Mouse (Mus musculus) cerebellum, adult 9-11 months (tissue): ENCODE measurements around the gene Srcin1.

ENCODE experiments used
- DNase-seq: peaks from one replicate; pipeline ENCODE4 v3.0.0; 2022

Gene Srcin1

GRCm38 (mm10) chr11:97548757-97549156 is 27.2 kb downstream of the Srcin1 start:
- no peak for DNase-seq

DNA sequence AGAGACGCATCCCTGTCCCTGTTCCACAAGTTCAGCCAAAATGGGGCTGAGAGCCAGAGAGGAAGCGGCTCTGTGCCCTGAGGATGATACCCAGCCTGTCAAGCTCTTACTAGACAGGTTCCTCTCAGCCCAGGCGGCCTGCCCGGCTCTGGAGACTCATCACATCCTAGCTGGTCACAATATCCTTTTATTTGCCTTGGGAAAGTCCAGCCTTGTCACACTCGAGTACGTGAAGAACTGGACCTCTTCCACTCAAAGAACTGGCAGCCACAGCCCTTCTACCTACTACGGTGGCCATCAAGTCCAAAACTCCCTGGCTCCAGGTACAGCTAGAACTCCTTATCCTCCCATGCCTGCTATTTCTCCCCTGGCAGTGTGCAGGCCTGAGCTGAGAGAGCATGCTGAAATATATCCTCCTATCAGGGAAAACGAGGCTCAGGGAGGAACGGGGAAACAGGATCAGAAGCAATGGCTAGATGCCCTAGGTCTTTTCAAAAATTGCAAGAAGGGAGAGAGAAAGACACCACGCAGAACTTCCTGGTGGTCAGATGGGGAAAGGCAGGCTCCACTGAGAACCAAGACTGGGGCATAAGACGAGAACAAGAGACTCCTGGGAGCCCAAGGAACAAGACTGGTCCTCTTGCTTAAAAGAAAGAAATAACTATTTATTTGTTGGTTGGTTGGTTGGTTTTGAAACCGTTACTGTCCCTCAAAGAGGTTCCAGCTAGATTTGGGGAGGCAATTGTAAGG is 27.9 kb downstream of the Srcin1 start:
- DNase-seq = peak; percentile 77

DNA sequence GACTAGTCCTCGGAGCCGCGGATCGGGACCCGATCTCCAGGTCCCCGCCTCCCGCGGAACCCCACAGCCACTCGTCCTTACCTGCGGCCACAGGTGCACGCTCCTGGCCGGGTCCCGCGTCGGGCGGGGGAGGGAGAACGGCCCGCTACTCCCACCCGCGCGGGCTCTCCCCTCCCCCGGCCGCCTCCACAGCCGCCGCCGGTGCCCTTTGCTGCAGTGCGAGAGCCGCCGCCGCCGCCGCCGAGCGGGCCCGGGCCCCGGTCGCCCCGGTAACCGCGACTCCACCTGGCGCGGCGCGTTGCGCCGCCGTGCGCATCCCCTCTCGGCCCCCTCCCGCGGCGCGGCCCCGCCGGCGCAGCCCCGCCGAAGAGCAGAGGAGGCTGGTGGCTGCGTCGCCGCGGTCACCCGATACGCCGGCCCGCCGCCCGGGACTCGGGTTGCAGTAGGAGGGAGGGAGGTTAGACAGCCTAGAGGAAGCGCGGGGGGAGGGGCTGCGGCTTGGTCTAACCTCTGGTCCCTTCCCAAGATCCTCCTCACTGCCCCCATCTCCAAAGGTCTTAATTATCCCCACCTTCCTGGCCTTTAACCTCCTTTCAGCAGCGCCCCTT is 29.1 kb downstream of the Srcin1 start:
- peak; percentile 85 for DNase-seq

DNA sequence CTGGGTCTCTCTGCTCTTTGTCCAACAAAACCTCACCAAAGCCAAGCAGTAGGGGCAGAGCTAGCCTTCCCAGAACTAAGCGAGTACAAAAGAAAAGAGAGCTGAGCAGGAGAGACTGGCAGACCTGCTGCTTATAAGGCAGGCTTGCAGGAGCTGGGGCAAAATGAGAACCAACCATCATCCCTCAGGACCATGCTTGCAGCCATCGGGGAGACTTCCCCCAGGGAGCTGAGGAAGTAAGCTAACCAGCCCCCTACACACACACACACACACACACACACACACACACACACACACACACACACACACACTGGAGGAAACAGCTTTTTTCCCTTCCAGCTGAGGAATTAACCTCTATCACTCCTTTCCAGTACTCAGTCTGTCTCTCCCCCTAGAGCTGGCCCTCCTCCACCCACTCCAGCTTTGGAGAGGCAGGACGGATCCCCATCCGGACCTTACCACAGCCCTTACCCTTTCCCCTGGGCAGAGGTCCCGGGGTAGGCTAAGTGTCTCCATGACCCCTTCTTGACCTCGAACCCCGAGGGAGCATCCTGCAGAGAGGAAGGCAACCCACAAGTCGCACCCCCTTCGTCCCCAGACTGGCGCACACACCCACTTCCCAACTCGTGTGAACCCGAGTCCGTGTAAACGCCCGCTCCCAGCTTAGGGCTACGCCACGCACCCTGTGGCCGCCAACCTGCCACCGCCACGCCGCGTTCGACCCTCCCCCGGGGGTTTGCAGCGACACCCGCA is 30.0 kb downstream of the Srcin1 start:
- DNase-seq = peak; percentile 76

- DNase-seq = no peak
Observed at GRCm38 (mm10) chr11:97543883-97544282, 32.1 kb downstream of the Srcin1 start.

- DNase-seq = peak; percentile 98
Observed at GRCm38 (mm10) chr11:97543181-97543733, 32.7 kb downstream of the Srcin1 start.

- DNase-seq = peak; percentile 75
Observed at GRCm38 (mm10) chr11:97542171-97543150, 33.5 kb downstream of the Srcin1 start.

GRCm38 (mm10) chr11:97540604-97541003 is 35.4 kb downstream of the Srcin1 start:
- DNase-seq = peak; percentile 74

DNA sequence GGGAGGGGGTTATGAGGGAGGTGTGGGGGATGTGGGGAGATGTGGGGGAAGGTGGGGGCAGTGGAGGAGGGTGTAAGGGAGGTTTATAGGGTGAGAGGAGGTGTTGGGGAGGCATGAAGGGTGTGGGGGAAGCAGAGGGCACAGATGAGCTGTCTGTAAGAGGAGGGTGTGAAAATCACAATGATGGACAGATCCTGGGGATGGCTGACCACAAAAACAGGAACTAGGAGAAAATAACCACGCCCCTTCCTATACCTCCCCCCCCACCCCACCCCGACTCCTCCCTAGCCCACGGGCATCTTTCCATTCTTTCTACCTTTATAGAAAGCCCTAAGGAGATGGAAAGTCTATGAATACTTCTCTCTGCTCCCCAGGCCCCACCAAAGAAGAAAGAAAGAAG is 35.9 kb downstream of the Srcin1 start:
- no peak for DNase-seq

- peak; percentile 64 for DNase-seq
Observed at GRCm38 (mm10) chr11:97539622-97540021, 36.4 kb downstream of the Srcin1 start.

GRCm38 (mm10) chr11:97537580-97538089 is 38.4 kb downstream of the Srcin1 start:
- DNase-seq = peak; percentile 78

DNA sequence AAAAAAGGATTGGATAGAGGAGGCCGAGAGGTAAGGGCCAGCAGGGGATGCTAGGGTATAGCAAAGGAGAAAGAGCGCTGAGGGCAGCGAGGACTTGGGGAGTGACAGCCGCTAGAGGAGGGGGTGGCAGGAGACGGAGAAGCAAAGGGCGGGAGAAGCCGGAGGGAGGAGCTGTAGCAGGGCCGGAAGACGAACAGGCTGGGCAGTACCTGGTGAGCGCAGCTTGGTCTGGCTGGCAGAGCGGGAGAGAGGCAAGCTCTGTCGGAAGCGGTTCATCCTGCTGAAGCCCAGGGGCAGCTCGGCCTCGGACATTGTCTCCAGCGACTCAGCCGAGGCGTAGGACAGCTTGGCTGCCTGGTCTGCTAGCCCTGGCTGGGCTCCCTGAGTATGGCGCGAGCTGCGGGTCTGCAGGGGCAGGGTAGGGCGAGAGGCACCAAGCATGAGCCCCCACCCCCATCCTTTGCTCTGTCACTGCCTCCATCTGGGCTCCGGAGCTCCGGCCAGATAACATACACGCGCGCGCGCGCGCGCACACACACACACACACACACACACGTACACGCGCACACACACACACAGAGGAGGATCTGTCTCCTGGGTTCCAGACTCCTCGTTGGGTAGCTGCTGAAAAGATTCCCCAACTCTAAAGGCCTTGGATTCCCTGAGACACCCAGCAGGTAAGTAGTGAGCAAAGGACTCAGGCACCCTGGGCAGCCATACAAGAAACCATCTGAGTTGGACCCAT is 39.0 kb downstream of the Srcin1 start:
- DNase-seq = peak; percentile 96

GRCm38 (mm10) chr11:97536083-97536747 is 39.8 kb downstream of the Srcin1 start:
- DNase-seq = peak; percentile 82

DNA sequence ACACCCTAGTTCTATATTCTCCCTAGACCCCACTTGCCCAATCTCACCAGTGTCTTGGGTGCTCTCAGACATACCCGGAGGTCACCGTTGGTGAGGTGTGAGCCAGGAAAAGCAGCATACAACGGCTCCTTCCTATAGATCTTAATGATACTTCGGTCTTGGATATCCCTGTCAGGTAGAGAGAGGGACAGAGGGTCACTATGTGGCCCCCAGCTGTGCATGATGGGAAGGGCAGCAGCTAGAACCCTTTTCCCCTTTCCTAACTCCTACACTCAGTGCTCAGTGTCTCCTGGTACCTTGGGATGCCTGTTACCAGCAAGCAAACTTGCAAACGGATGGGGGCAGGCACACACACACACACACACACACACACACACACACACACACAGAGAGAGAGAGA is 40.3 kb downstream of the Srcin1 start:
- peak; percentile 61 for DNase-seq

DNA sequence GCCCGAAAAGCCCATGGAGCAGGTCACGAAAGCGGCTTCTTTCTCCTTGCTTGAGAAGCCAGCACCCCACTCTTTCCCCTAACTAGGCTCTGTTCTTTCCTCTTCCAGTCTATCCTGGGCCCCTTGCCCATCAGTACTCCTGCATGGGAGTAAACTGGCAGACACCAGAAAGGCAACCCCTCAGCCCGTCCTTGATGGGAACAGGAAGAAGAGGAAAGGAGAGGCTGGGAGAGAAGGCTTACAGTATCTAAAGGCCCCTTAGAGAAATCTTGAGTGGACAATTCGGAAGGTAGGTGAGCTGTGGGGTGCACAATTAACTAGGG is 40.7 kb downstream of the Srcin1 start:
- DNase-seq = no peak

DNA sequence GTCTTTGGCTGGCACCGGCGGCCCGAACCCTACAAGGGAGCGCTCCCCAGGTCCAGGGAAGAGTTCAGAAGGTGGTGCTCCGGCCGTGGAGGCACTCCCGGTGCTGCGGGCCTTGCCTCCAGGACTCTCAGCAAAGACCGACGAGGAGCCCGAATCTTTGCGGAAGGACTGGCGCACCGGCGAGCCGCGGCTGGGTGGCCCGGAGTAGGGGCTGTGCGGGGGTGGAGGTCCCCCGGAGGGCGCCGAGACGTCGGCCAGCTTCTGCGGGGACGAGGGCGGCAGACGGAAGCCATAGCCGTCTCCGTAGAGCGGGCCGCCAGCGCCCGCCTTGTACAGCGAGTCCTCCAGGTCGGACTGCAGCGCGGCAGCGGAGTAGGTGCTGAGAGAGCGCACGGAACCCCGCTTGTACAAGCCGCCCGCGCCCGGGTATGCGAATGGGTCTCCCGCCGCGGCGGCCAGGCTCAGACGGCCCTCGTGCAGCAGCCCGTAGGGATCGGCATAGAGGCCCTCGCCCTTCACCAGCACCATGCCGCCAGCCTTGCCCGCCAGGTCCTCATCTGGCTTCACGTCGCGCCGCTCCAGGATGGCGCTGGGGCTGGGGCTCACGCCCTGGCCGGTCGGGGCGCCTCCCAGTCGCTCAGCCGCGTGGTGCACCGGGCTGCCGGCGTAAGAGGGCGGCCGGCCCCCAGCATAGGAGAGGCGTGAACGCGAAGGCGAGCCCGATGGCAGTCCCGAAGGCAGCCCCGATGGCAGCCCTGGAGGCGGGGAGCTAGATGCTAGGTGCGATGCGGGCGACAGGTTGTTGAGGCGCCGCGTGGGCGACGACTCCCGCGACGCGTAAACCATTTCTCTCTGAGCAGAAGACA is 41.3 kb downstream of the Srcin1 start:
- DNase-seq = peak; percentile 70

- peak; percentile 62 for DNase-seq
Observed at GRCm38 (mm10) chr11:97533653-97534052, 42.3 kb downstream of the Srcin1 start.

GRCm38 (mm10) chr11:97532950-97533582 is 42.9 kb downstream of the Srcin1 start:
- peak; percentile 81 for DNase-seq

DNA sequence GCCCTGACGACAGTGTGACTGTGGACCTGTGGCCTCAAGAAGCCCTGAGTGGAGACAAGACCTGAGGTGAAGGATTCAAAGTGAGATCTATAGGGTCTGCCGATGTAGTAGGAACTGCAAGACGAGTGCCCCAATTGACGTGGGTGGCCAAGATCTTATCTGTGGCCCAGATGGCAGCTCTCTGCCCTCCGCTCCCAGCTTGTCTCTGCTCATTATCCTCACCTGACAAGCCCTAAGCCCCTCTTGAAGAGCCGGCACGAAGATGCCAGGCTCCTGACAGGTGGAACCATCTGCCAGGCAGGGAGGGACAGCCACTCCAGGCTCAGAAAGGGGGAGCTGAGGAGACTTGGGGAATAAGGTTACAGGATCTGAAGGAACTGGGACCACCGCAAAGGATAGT is 43.6 kb downstream of the Srcin1 start:
- peak; percentile 83 for DNase-seq
